Mouse (Mus musculus) layer of hippocampus, adult 8-10 months (tissue): ENCODE measurements around the gene Akp3. TPM values are rescaled to one million over a fixed set of nuclear protein-coding genes. Genes with fewer than 3 reads are reported as not detected.

Experiments
- DNase-seq, 2 experiments: peaks; one replicate each; pipeline ENCODE4 v3.0.0; 2022; ENCODE audit warnings: low spot score in 2 of 2
- total RNA-seq, 4 experiments: library from RNA; stranded (reverse); gene quantifications; 2 replicates each; pipeline ENCODE4 v1.2.4; 2022

Gene Akp3
- total RNA-seq, 4 experiments from 2014 or later, result not detected

DNA sequence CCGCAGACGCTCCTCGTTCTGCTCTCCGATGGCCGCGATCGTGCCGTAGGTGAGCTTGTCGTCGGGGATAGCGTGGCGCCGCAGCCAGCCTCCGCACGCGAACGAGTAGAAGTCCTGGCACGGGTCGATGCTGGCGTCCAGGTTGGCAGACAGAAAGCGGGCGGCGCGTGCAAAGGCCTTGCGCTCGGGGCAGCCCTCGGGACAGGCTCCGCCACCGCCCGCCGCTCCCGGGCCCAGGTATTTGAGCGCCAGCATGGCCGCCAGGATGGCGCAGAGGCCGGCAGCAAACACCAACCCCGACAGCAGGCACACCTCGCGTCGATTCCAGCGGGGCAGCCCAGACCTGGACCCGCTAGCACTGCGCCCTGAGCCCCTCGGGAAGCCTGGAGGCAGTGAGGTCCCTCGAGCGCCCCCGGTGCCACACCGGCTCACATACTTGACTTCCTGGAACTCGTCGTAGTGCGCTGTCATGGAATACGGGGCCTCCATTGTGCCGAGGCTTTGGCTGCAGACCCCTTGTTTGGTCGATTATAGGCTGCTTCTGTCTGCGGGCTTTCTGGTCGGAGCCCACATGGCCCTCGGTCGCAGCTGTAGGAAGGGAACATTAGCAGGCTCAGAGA, 29.8 kb downstream of the Akp3 start:
- no peak for DNase-seq

DNA sequence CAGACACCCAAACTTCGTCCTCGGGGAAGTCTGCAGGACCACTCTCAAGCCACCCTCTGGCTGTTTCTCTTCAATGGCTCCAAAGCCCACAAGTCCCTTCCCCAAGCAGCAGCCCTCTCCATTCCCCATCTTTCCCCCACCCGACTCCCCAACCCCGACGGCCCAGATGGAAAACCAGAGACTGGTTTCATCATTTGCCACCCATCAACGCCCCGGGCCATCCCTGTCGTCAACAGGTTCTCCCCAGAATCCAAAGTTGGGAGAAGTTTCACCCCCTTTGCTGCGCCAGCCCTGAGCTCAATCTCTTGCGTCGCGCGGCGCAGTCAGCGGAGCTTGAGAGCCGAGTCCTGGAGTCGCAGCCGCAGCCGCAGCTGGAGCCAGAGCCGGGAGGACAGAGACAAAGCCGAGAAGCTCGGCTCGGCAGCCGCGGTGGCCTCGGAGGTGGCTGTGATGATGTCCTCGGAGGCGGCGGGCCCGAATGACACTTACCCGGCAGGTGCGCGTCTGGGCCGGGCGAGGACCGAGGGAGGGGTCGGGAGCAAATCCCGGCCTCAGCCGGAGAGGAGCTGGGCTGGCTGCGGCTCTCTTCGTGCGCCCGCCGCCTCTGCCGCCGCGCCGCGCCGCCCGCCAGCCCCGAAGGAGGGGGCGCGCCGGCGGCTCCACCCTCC, 30.9 kb downstream of the Akp3 start:
- DNase-seq, result no peak

DNA sequence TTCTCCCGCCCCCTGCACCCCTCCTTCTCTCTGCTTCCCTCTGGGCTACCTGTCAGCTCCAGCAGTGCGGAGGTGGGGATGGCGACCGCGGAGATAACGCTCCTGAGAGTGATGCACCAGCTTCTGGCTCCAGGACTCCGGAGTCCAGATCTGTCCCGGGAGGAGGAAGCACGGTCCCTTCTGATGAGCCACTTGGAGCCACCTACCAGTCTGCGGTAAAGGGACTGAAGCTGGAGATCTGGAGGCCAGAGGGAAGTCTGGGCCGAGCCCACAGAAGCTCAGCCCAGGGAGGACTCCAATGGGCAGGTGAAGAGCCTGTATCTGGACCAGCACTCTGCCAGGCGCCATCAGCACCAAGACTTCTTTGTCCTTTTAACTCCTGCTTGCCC, 31.4 kb downstream of the Akp3 start, which contains the start of gene Ecel1:
TSS of gene Ecel1 (minus strand) at position 323 of the 389 bp plus-strand sequence.
- no peak for DNase-seq

DNA sequence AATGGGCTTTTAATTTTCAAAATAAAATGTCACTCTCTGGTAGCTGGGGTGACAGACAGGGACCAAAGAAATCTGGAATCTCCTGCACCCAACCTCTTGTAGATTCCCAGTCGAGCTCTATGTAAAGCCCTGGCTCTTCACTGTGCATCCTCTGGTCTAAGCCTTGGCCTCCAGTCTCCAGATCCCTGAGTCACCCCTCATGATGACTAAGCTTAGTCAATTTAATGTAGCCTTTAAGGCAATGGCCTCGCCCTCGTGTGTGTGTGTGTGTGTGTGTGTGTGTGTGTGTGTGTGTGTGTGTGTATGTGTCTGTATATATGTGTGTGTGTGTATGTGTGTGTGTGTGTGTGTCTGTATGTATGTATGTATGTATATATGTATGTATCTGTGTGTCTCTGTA, 34.6 kb downstream of the Akp3 start:
- no peak for DNase-seq

DNA sequence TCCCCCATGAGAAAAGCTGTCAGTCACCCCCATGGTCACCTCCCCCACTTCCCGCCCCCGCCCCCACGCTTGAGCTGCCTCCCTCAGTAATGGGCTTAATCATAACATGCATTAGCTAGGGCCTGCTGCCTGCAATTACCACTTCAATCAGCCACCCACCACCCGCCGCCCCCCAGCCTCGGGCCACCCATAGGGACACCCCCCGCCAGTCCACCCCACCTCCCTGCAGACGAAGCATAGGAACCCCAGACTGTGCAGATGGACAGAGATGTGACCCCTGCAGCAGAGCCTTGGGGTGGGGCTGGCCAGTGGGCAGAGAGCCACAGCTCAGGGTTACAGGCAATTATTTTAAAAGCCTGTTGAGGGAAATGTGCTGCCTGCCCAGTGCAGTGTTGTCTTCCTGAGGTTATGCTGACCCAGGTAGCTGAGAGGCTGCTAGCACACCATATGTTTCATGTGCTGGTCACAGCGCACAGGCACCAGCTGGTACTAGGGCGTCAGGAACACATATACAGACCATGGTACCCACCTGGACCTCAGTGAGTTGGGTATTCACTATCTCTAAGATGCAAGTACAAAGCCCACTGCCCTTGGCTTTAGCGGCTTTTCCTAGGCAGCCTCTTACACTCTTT, 39.5 kb downstream of the Akp3 start:
- DNase-seq, result no peak

DNA sequence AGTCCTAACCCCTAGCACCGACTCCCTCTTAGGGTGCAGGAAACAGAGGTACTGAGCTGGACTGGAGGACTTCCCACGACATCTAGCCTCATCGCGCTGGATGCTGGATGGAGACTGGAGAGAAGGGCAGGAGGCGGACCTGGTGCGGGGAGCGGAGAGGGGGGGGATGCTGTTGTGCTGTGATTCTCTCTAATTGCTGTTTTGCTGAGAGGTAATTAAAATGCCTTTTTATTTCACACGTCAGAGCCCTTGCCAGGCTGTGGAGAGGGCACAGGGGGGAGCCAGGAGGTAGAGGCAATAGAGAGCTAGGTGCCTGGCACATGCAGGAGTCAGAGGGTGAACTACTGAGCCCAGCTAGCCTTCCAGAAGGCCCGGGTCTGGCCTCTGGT, 40.0 kb downstream of the Akp3 start:
- DNase-seq, result no peak

DNA sequence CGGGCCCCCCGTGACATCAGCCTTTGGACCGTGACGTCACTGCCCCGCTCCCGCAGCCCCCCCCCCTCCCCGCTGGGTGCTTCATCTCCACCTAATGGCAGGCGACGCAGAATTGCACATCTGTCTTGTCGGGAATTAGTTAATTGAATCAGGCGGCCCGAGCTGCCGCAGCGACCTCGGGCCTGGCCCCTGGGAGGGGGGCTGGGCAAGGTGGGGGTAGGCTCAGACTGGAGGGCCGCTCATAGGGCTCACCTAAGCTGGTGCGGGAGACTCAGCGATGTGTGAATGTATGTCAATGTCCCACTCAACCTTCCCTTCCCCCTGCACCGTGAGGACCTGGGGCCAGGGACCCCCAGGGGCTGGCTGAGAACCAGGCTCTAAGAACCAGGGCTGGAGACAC, 45.7 kb downstream of the Akp3 start:
- DNase-seq, result no peak

DNA sequence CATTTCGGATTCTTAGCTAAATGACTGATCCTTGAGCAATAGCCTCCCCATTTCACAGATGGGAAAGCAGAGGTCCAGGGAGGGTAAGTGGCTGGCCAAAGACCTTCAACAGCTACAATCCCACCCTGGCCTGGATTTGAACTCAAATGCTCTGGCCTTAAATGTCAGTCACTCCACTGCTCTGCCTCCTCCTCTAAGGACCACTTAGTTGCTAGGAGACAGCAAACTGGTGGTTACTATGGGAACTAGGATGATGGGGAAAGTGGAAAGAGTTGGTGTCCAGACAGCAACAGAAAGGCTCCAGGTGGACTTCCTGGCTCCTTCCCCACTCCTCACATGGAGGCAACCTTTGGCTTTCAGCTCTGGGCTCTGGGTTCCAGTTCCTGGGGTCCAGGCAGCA, 46.5 kb downstream of the Akp3 start:
- DNase-seq, result no peak

DNA sequence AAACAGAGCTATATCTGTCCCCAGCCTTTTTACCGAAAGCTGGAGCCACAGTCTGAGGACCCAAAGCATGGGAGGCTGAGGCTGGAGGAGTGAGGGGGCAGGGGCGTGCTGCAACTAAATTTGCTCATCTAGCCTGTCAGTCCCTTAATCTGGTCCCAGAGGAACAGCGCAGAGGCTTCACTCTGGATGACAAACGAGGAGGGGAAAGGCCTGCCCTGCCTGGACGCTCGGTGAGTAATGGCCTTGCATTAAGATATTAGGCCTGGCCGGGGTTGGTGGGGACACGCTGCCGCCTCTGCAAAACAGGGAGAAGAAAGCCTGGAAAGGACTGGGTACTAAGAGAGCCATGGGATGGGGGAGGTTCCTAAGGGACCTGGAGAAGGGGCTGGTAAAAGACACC, 47.5 kb downstream of the Akp3 start:
- no peak for DNase-seq

DNA sequence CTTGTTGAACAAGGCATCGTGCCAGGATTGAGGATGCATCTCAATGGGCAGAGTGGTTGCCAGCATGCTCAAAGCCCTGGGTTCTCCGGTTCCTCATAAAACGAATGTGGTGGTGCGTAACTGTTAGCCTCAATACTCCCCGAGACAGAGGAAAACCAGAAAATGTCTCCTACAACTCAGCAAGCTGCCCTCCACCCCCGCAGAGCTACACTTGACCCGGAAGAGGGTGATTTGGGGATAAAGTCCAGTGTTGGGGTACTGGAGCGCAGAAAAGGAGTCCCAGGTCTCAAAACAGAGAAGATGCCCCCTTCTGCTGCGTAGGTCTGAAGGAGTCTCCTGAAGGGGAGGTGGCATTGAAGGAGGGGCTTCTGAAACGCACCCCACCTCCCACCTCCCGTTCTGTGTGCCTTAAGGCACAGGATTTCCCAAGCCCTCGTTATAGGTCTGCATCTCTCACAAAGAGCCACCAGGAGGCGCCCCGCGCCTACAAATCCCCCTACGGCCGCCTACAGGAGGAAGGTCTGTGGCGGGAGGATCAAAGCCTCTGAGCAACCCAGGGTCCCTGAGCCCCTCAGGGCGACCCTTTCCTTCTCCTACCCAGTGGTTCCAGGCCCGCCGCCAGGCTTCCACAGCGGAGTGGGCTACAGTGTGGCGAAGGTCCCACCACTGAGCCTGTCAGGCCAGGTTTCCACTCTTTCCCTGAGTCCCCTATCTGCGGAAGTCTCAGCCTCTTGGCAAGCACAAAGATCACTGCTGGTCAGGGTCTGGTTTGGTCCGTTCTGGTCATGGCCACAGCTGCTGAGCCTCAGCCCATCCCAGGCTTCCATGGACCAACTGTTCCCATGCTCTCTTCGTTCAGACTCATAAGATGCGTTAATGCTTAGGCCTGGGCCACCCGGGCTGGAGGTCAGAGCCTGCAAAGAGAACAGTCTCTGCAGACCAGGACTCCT, 49.5 kb downstream of the Akp3 start:
- peak in 1 of 2 experiments; percentile 62 for DNase-seq

DNA sequence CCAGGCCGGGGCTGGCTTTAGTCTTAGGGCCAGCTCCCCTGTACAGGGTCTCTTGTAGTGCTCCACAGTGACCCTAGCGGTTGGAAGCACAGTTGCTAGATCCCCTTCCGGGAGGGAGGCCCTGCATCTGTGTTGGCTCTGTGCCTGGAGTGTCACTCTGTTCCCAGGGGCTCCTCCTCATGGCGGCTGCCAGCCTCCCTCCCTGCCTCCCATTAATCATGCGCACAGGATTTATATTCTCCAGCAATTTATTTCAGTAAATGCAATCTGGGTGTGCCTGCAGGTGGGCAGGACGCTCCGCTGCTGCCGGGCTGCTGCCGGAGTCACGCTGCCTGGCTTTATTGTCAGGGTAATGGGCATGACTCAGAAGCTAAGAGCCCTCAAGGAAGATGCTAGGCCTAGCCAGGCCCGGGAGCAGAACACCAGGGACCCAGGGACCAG, 51.1 kb downstream of the Akp3 start:
- peak; percentile 42 to 59 for DNase-seq

Other genes starting within 250 kb of the Akp3 start
- gene Alppl2, start 35.0 kb upstream of the Akp3 start, total RNA-seq, result not detected
- gene Alpi, start 23.4 kb upstream of the Akp3 start, total RNA-seq, result under 1 TPM in 1 of 4 experiments, not detected in 3; 0.20 TPM
- 1 to 10 TPM; 2.3 to 5.3 (median 3.7) TPM for gene Ecel1, start 31.5 kb downstream of the Akp3 start, total RNA-seq
- under 1 TPM in 1 of 4 experiments, not detected in 3; 0.14 TPM for gene Prss56, start 58.3 kb downstream of the Akp3 start, total RNA-seq
- gene Chrnd, start 65.6 kb downstream of the Akp3 start, total RNA-seq, result not detected
- not detected for gene Chrng, start 79.7 kb downstream of the Akp3 start, total RNA-seq
- 10 to 100 TPM; 54.7 to 68.0 (median 59.8) TPM for gene Eif4e2, start 88.9 kb downstream of the Akp3 start, total RNA-seq
- 10 to 100 TPM; 14.7 to 17.4 (median 16.3) TPM for gene Efhd1, start 139.4 kb downstream of the Akp3 start, total RNA-seq
- 100 to 1,000 TPM; 130 to 170 (median 151) TPM for gene Gigyf2, start 202.0 kb downstream of the Akp3 start, total RNA-seq